Mouse (Mus musculus): Measurements from ENCODE around the gene Ankfy1. TPM values are rescaled to one million over a fixed set of nuclear protein-coding genes. Genes with fewer than 3 reads are reported as not detected.
A peak's percentile ranks its signal among the peaks of the same experiment; 100 is the strongest.

Ankfy1 gene
- total RNA-seq, 2 experiments from 2014 or later, result 33.1 to 35.0 TPM

DNA sequence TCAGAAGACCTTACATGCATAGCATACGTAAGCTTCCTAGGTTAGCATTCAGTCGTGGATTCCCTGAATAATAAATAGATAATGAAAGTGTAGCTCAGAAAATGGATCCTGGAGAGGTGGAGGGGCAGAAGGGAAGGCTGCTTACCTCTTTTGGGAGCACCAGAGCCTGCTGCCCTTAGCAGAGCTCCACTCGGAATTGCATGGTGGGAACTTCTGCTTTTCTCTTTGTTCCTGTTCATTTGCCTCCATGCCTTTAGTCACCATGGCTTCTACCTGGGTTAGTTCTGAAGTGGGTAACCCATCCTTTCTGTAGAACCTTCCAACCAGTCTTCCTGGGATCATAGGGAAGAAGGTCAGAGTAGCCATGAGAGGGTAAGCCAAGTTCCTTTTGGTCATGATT, 92.7 kb downstream of the Ankfy1 start:
- no peak for DNase-seq (ENCODE audit: low spot score in 2 of 2)

DNA sequence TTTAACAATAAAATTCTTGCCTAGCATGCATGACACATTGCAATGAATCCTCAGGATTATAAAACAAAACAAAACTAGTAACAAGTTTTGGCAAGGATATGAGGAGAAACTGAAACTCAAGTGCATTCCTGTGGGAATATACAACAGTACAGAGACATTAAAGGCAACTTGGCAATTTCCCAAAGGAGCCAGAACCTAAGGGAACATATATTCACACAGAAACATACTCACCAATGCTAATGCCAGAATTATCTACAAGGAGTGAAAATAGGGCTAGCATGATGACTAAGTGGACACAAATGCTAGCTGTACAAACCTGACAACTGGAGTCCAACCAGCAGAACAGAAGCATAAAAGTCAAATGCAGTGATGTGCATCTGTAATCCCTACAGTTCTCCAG, 102.2 kb downstream of the Ankfy1 start:
- DNase-seq (ENCODE audit: low spot score in 2 of 2), result no peak

DNA sequence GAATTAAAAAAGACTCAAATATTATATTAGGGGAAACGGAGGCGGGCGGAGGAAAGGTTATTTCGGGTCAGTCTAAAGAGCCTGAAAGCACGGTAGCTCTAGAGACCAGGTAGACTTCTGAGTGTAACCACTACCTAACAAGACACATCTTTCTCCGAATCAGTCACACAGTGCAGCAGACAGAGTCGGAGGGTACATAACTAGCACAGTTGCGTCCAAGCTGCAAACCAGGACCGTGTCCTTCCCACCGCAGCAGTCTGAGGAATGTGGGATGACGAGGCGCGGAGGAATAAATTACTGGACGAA, 105.3 kb downstream of the Ankfy1 start:
- DNase-seq (ENCODE audit: low spot score in 2 of 2), result no peak

DNA sequence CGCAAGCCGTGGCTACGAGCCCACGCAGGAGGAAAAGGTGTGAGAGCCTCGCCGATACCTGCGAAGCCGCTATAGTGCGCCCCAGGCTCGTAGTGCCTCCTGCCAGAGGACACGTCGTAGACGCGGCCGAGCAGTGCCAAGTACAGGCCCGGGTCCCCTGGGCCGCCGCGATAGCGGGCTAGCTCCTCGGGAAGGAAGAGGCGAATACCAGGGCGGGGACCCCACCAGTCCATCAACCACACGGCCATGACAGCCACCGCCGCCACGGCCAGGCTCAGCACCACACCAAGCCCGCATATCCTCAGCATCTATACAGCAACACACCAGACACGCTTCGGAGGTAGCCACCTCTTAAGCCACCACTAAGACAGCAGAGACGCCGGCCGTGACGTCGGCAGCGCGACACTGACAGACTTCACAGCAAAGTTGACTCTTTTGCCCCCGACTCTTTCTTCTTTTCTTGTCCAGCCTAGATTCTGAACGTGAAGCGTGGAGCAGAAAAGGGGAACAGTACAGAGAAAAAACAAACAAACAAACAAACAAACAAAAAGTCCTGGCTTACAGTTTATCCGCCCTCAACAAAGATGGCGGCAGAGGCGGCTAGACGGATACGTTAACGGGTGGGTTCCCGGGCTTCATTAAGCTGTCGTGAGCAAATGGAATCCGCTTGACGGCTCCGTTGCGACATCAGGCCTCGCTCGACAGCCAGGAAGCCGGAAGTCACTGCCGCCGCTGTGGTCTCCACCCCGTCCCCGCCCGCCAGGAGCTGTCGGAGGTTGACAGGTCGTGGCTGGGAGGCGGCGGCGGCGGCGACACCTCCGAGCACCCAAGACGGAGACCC, 105.9 kb downstream of the Ankfy1 start, which contains the start of the genes Cyb5d2 and Zzef1:
Cyb5d2 (minus strand) TSS at position 688 of the 841 bp plus-strand sequence.
Zzef1 (plus strand) TSS at position 772 of the 841 bp plus-strand sequence.
- peak; percentile 92 to 98 for DNase-seq (ENCODE audit: low spot score in 2 of 2)

DNA sequence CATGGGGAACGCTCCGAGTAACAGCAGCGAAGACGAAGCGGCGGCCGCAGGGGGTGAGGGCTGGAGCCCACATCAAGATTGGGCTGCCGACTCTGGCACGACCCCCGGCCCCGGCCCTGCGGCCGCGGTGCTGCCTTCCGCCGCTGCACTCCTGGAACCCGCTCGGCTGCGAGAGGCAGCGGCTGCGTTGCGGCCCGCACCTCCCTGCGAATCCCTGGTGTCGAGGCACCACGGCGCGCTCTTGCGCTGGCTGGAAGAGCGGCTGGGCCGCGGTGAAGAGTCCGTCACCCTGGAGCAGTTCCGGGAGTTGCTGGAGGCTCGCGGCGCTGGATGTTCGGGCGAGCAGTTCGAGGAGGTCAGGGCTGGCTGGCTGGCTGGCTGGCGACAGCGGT, 106.5 kb downstream of the Ankfy1 start:
- DNase-seq (ENCODE audit: low spot score in 2 of 2), result no peak

DNA sequence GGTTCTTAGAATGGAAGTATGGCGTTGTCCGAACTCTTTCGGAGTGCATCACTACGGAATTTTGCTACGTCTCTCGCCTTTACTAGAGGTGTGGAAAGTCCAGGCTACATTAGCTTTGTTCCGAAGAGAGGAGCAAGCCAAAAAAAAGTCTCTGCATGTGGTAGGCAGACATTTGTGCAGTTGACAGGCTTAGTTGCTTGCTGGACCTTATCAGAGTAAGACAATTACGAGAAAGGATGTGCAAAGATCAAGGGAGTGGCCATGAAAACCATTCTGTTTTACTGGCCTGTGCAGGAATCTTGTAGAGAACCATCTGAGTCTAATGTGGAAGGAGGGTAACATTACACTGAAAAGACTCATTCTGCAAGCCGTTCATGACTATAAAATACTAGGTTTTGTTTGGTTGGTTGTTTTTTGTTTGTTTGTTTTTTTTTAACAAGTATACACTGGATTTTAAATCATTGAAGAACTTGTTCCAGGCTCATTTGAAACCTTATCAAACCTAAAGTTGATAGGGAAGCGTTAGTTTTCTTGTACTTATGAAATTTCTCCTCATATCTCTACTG, 107.0 kb downstream of the Ankfy1 start:
- no peak for DNase-seq (ENCODE audit: low spot score in 2 of 2)

DNA sequence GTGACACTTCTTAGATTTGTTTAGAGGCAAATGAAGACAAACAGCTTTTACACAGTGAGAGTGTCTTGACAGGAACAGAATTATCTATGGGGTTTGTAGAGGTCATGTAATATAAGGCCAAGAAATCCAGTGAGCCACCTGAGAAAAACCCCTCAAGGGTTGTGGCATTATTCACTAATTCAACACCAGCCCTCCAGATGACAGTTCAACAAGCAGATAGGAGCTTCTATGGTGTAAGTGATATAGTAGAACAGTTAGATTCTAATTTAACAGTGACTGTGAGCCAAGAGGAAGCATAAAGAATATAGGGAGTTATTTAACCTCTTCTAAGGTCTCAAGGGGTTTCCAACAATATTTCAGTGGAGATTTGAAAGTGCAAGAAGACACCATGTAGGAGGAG, 108.3 kb downstream of the Ankfy1 start:
- DNase-seq (ENCODE audit: low spot score in 2 of 2), result no peak

DNA sequence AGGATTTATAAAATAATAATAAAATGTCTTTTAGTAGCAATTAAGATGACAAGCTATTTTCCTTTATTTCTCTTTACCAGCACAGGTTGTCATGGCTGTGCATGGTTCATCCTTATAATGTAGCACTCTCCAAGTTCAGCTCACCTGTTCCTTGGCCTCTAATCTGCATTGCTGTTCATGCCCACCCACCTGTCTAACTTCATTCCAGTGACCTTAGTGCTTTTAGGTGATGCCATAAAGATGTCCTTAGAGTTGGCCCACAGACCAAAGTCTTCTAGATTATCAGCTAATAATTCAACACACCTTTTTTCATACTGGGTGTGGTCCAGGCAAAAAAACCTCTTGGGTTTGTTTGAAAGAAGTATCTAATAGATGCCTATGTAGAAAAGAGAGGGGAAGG, 111.4 kb downstream of the Ankfy1 start:
- DNase-seq (ENCODE audit: low spot score in 2 of 2), result no peak

DNA sequence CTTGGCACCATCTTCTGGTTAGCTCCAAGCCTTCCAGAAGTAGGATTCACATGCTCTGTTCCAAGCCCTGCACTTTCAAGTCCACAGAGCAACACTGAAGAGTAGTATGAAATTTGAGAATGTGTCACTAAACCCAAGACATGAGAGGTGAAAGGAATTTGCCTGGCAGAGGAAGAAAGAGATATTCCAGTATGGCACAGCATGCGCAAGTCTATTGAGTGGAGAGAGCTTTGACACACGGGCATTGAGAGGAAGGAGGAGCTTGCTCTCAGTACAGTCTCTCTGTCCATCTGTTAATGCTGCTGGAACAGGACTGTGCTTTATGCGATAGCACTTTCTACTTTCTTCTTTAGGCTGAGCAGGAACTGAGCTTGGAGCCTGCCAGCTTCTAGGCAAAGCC, 113.2 kb downstream of the Ankfy1 start:
- no peak for DNase-seq (ENCODE audit: low spot score in 2 of 2)

DNA sequence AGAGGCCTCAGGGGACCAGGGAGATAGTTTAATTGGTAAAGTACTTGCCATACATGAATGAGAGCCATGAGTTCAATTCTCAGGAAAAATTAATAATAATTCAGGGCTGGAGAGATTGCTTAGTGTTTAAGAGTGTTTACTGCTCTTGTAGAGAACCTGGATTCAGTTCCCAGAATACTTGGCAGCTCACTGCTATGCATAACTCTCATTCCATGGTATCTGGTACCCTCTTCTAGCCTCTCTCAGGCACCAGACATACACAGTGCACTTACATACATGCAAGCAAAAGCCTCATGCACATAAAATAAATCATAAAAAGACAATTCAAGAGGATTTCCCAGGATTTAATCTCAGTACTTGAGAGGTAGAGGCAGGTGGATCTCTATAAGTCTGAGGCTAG, 114.8 kb downstream of the Ankfy1 start:
- DNase-seq (ENCODE audit: low spot score in 2 of 2), result no peak

DNA sequence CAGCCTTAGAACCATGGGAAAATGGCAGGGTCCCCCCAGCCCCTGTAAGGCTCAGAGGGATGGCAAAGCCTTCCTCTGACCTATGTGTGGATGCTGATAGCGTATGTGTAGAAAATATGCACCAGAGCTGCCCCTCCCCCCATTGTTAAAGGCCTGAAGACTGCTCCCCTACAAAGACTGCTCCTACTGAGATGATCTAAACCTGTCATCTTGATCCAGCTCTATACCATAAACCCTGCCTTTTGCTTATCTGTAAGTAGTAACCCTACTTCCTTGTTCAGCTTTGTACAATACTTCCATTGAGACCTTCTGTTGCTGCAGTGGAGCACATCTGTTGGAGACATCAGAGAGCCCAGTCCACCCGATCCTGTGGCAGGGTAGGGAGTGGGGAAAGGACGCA, 115.4 kb downstream of the Ankfy1 start:
- no peak for DNase-seq (ENCODE audit: low spot score in 2 of 2)

DNA sequence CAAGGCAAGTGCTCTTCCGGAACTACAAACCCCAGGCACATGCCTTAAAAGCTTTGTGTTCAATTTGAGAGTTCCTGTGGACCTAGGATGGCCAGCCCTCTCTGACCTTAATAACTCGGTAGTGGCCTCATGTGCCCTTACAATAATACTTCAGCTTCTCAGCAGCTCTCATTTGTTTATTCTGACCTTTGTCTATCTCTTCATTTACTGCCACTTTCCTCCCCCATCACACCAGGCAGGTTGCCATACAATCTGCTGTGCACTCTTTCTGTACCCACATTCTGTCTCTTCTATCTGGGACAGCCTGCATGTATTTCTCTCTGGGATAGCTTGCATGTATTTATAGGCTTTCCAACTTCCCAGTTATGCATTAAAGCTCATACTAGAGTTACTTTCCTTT, 116.8 kb downstream of the Ankfy1 start:
- DNase-seq (ENCODE audit: low spot score in 2 of 2), result peak in 1 of 2 experiments; percentile 69

DNA sequence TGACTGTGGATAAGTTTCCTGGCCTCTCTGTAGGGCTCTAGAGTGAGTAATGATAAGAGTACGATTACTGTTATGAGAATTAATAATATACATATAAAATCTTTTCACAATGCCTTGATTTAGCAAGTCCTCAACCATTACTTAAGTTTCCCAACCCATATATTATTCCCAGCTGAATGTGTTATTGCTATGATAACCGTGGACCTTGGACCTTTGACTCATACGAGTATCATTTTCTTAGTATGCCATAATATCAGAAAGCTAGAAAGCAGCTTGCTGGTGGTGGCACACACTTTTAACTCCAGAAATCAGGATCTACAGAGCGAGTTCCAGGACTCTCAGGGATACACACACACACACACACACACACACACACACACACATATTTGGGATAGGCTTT, 118.2 kb downstream of the Ankfy1 start:
- no peak for DNase-seq (ENCODE audit: low spot score in 2 of 2)

DNA sequence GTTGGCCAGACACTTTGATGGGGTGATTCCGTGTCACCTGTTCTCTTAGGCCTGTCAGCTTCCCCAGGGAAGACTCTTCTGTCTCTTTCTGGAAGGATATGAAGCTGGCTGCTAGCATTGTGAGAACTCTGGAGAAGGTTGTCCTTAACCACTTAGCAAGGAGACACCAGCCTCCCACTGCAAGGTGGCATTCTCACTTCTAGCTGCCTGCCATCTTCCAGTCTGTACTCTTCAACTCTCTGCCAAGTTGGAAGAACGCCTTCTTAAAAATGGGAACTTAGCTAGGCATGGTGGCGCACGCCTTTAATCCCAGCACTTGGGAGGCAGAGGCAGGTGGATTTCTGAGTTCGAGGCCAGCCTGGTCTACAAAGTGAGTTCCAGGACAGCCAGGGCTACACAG, 123.9 kb downstream of the Ankfy1 start:
- no peak for DNase-seq (ENCODE audit: low spot score in 2 of 2)

DNA sequence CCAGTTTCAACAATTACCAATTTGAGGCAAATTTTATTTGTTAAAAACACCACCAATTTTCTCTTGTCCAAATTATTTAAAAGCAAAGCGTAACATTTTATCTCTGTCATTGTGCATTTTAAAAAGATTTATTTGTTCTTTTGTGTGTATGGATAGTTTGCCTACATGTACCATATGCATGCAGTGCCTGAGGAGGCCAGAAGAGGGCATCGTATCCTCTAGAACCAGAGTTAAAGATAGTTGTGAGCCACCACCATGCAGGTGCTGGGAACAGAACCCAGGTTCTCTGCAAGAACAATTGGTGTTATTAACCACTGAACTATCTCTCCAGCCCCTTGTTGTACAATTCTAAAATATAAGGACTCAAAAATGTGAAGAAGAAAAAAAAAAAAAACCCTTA, 124.4 kb downstream of the Ankfy1 start:
- DNase-seq (ENCODE audit: low spot score in 2 of 2), result no peak

DNA sequence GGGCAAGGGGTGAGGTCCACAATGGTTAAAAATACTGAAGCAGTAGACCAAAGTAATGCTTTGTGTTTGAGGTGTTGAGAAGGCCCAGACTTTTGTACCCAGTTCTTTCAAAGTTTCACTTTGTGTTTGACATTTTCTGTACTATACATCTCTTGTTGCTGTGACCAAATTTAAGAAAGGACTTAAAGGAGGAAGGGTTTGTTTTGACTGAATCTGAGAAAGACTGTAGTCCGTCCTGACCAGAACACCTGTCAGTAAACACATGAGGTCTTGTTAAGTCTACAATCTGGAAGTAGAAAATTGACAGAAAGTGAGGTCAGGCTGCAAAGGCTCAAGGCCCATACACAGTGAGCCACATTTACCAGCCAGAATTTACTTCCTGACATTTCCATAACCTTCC, 127.1 kb downstream of the Ankfy1 start:
- no peak for DNase-seq (ENCODE audit: low spot score in 2 of 2)

DNA sequence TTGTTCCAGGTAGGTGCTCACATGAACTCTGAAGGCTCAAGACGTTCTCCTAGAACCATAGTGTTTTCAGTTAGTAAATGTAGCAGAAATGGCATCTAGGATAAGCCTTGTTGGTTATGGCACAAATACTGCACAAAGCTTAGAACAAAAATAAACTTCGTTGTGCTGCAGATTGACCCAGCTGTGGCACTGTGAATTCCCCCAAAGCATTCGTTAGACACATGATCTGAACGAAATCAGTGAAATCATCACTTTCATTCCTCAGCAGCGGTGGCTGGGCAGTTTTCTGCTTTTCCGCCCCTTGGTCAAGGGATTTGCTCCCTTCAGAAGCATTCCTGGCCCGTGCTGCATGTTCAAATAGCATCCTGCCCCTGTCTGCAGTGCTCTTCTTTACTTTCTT, 128.3 kb downstream of the Ankfy1 start:
- no peak for DNase-seq (ENCODE audit: low spot score in 2 of 2)

DNA sequence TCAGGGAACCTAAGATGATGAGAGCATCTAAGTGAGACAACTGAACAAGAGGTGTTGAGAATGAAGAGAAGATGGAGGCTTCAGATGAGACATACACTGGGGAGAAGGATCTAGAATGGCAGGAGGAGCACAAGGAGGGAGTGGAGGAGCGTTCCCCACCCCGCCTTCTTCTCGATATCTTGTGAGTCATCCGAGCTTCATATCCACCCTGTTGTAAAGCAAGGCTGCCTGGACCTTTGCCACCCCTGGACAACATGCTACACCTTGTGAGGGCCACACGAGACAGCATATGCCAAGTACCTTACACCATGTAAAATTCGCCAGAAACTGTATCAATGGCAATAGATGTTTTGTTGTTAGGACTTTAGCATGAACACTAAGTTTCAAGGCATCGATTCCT, 131.2 kb downstream of the Ankfy1 start:
- DNase-seq (ENCODE audit: low spot score in 2 of 2), result no peak

Small RNA genes within 50 kb of the gene (microRNA-seq; reads per million reads assigned to microRNA genes)
- 0 reads per million in 2 experiments for gene Gm25678

Other genes with a start within 250 kb of the Ankfy1 start
- 10 to 100 TPM; 54.6 to 56.8 TPM for gene Mybbp1a, start 248.7 kb upstream of the Ankfy1 start, total RNA-seq (2021)
- 100 to 1,000 TPM in 1 of 2 experiments, 10 to 100 TPM in 1; 95.6 to 103 TPM for gene Spns2, start 200.1 kb upstream of the Ankfy1 start, total RNA-seq (2021)
- gene Spns3, start 139.5 kb upstream of the Ankfy1 start, total RNA-seq (2021), result under 1 TPM; 0.25 to 0.27 TPM
- 10 to 100 TPM; 40.8 to 42.9 TPM for gene Ube2g1, start 82.7 kb upstream of the Ankfy1 start, total RNA-seq (2021)
- 10 to 100 TPM; 16.5 to 21.5 TPM for gene Cyb5d2, start 106.1 kb downstream of the Ankfy1 start, total RNA-seq (2021)
- 10 to 100 TPM; 39.7 to 41.2 TPM for gene Zzef1, start 106.2 kb downstream of the Ankfy1 start, total RNA-seq (2021)

All from layer of hippocampus, adult 18-20 months (tissue).